Comparison of ENCODE assay signal across 7 mouse cellular contexts in the genomic region with DNA sequence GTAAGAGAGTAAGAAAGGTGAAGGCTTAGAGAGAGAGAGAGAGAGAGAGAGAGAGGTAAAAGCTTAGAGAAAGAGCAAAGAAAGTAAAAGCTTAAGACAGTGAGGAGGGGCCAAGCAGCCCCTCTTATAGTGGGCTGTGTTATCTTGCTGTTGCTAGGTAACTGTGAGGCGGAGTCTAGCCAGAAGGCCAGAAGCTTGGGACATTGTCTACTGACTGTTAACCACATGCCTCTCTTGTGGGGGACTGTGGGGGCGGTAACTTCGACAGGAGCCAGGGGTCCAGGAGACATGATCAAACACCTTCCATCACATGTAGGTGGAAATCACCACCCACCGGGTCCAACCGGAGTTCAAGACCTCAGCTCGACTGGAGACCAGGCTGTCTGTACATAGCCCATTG.
DNase-seq lines count a peak whose midpoint lies in the region; TF ChIP-seq lines count a peak whose summit lies in the region.
"Not testable (repeated sequence)": the region's sequence is repeated elsewhere in the genome, so short reads cannot be mapped to it uniquely, and the experiment has no call there.

No protein-coding gene starts in this region.

- not testable (repeated sequence) for TF ChIP-seq POLR2A in MEL (IDR thresholded peaks at IDR 0.05; ENCODE audit: control insufficient read depth in 1 of 2, insufficient read depth in 1 of 2, low read depth in 1 of 2, low read length in 2 of 2, poor library complexity in 1 of 2)

- DNase-seq in MEL (ENCODE audit: low read depth, low spot score); limb, embryonic 10.5 days (ENCODE audit: low spot score): not testable (repeated sequence)
- peak; percentile 44 for DNase-seq in embryo, embryonic 10.5 days (ENCODE audit: low spot score)
- peak; percentile 34 for DNase-seq in embryonic facial prominence, embryonic 10.5 days (ENCODE audit: low spot score)
- peak; percentile 78 for DNase-seq in heart, embryonic 10.5 days (ENCODE audit: low spot score)
- DNase-seq in midbrain, embryonic 10.5 days (ENCODE audit: low spot score) = peak; percentile 18
- DNase-seq in retina, postnatal 1 day = peak; percentile 54

- not testable (repeated sequence) for H3K4me3 ChIP-seq in MEL (ENCODE audit: control insufficient read depth in 1 of 2, insufficient read depth in 1 of 2, low read depth in 2 of 2, low read length in 2 of 2); embryonic facial prominence, embryonic 10.5 days; heart, embryonic 10.5 days; limb, embryonic 10.5 days; midbrain, embryonic 10.5 days

- not testable (repeated sequence) for H3K27me3 ChIP-seq in MEL (ENCODE audit: control insufficient read depth in 1 of 2, insufficient read depth in 2 of 2, low read length in 2 of 2); embryonic facial prominence, embryonic 10.5 days (replicated peaks; ENCODE audit: low read depth, poor library complexity, severe bottlenecking); heart, embryonic 10.5 days (ENCODE audit: insufficient read depth, poor library complexity, severe bottlenecking); limb, embryonic 10.5 days (ENCODE audit: low read depth, poor library complexity, severe bottlenecking); midbrain, embryonic 10.5 days (ENCODE audit: low read depth, poor library complexity, severe bottlenecking)

- TF ChIP-seq EP300 in MEL (IDR thresholded peaks at IDR 0.05; ENCODE audit: low read depth in 1 of 2, low read length in 2 of 2) = not testable (repeated sequence)

- not testable (repeated sequence) for H3K27ac ChIP-seq in MEL (ENCODE audit: control insufficient read depth, low read depth, low read length)
- peak overlapping the region; percentile 65 for H3K27ac ChIP-seq in embryonic facial prominence, embryonic 10.5 days (replicated peaks)
- H3K27ac ChIP-seq in heart, embryonic 10.5 days = peak overlapping the region; percentile 10; the same call in 1 of the 2 replicates
- peak overlapping the region; percentile 53; the same call in 1 of the 2 replicates for H3K27ac ChIP-seq in limb, embryonic 10.5 days
- peak overlapping the region; percentile 69 for H3K27ac ChIP-seq in midbrain, embryonic 10.5 days (replicated peaks)

- not testable (repeated sequence) for H3K4me1 ChIP-seq in MEL (ENCODE audit: control insufficient read depth in 1 of 2, insufficient read depth in 2 of 2, low read length in 2 of 2)
- peaks cover 10% of the 10 kb centered on the region for H3K4me1 ChIP-seq in embryonic facial prominence, embryonic 10.5 days
- peaks cover 16% of the 10 kb centered on the region for H3K4me1 ChIP-seq in heart, embryonic 10.5 days
- peaks cover 13% of the 10 kb centered on the region for H3K4me1 ChIP-seq in limb, embryonic 10.5 days
- peaks cover 18% of the 10 kb centered on the region for H3K4me1 ChIP-seq in midbrain, embryonic 10.5 days

- 71% methylated on average over 6 of the region's 6 CpGs for WGBS in embryonic facial prominence, embryonic 10.5 days
- 47% methylated on average over 6 of the region's 6 CpGs for WGBS in heart, embryonic 10.5 days
- WGBS in limb, embryonic 10.5 days = 70% methylated on average over 6 of the region's 6 CpGs
- WGBS in midbrain, embryonic 10.5 days = 70% methylated on average over 6 of the region's 6 CpGs

- H3K79me2 ChIP-seq in MEL (ENCODE audit: control insufficient read depth, insufficient read depth, low read length, poor library complexity) = not testable (repeated sequence)

- TF ChIP-seq RAD21 in MEL (IDR thresholded peaks at IDR 0.05; ENCODE audit: low read depth, low read length) = not testable (repeated sequence)

- TF ChIP-seq CTCF in MEL (IDR thresholded peaks at IDR 0.05 in 2 of 3, conservative IDR thresholded peaks at IDR 0.05 in 1 of 3; ENCODE audit: control insufficient read depth in 1 of 3, insufficient read depth in 1 of 3, low read depth in 2 of 3, low read length in 3 of 3, poor library complexity in 1 of 3, severe bottlenecking in 1 of 3) = not testable (repeated sequence)

- not testable (repeated sequence) for H3K36me3 ChIP-seq in MEL (ENCODE audit: control insufficient read depth in 1 of 2, insufficient read depth in 2 of 2, low read length in 2 of 2); embryonic facial prominence, embryonic 10.5 days (replicated peaks); heart, embryonic 10.5 days; limb, embryonic 10.5 days; midbrain, embryonic 10.5 days

- H3K9me3 ChIP-seq in MEL (replicated peaks; ENCODE audit: insufficient read depth, low read length); embryonic facial prominence, embryonic 10.5 days; heart, embryonic 10.5 days; limb, embryonic 10.5 days (replicated peaks); midbrain, embryonic 10.5 days (replicated peaks): not testable (repeated sequence)

- not testable (repeated sequence) for H3K9ac ChIP-seq in MEL (ENCODE audit: control insufficient read depth, low read depth, low read length, poor library complexity, severe bottlenecking)

TF ChIP-seq in MEL, 35 proteins besides CTCF, POLR2A, EP300 and RAD21:
- TF ChIP-seq GATA1 (IDR thresholded peaks at IDR 0.05; ENCODE audit: low read depth, low read length) = peak; percentile 46
